Mouse (Mus musculus) limb, embryonic 11.5 days (tissue): ENCODE results near the gene Edn3. TPM values are rescaled to one million over a fixed set of nuclear protein-coding genes. Genes with fewer than 3 reads are reported as not detected.

Experiments used
- polyA plus RNA-seq: library from polyadenylated mRNA; unstranded; fragments of >200 nt; fragmentation: Nextera tagmentation; extraction: Ambion mirVana; gene quantifications from 2 replicates; pipeline ENCODE4 v1.2.1, GENCODE M21; 2014

The Edn3 gene
- polyA plus RNA-seq, 1 experiment from 2014 or later = 18.4 TPM

Other genes with a start within 250 kb of the Edn3 start
- 0.03 TPM in 1 of 2 replicates, not detected in the other for gene Zfp831, start 117.1 kb upstream of the Edn3 start, polyA plus RNA-seq
- not detected in 2 replicates for gene Gm14444, start 249.6 kb downstream of the Edn3 start, polyA plus RNA-seq